ENCODE assay signal across 28 mouse cellular contexts in the genomic region with DNA sequence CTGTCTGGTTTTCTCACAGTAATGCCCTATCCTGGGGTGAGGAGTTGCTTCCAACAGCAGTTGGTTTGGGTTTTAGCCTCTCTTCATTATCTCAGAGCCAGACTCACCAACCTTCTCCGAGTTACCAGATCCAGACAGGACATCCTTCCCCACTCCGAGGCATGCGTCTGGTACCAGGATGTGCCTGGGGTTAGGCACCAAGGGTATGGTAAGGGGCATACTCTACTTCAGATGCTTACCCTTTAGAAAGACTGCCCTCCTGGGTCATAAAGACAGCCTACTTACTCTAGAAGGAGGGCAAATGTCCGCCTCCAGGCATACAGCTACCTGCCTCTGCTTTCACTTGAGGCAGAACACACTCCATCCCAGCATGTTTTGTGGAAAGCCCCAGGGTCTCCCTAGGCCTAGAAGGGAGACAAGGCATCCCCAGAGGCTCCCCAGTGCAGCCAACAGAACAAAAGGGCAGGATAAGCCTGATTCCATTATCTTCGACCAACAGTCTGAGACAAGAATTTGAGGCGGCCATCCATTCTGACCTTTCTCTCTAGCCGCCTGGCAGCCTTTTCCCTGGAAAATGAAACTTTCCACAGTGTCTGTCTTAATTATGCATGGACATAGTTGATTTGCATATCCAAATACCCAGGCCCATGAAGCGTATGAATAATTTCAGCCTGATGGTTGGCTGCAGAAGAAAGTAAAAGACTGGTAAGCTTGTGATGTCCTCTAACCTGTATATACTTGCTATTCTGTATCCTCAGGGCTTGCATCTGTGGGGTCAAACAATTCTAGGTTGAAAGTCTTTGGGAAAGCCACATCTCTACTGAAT.
A peak's percentile ranks its signal among the peaks of the same experiment; 100 is the strongest.
DNase-seq lines count a peak whose midpoint lies in the region; ATAC-seq lines count a peak whose summit lies in the region.
"Had no signal": no experiment of that assay in that cellular context is flagged by ENCODE, and none has a peak within 500 bp of the region (broad histone marks: within the 10 kb centered on the region; RNA-seq: fewer than 3 reads in every experiment).

No protein-coding gene starts in this region.

- no peak overlapping the region for H3K4me2 ChIP-seq in forebrain, embryonic 14.5 days (ENCODE audit: low read length)
- H3K4me2 ChIP-seq in forebrain, embryonic 11.5 days (ENCODE audit: low read depth, low read length, severe bottlenecking), result no peak overlapping the region
- no peak overlapping the region for H3K4me2 ChIP-seq in midbrain, embryonic 16.5 days (ENCODE audit: low read length)
- H3K4me2 ChIP-seq in midbrain, embryonic 13.5 days (replicated peaks), result no peak overlapping the region
- H3K4me2 ChIP-seq: forebrain, embryonic 15.5 days; heart, embryonic 13.5 days; kidney, embryonic 15.5 days; limb, embryonic 13.5 days; liver, embryonic 11.5 days had no signal

- no peaks in the 10 kb centered on the region for H3K27me3 ChIP-seq in forebrain, embryonic 14.5 days (replicated peaks; ENCODE audit: control insufficient read depth, insufficient read depth, low read length)
- H3K27me3 ChIP-seq in forebrain, embryonic 11.5 days (ENCODE audit: control insufficient read depth, insufficient read depth, low read length), result no peaks in the 10 kb centered on the region
- H3K27me3 ChIP-seq in midbrain, embryonic 10.5 days (ENCODE audit: low read depth, poor library complexity, severe bottlenecking), result no peaks in the 10 kb centered on the region
- H3K27me3 ChIP-seq in midbrain, embryonic 16.5 days (ENCODE audit: control insufficient read depth, insufficient read depth, low read depth, low read length), result no peaks in the 10 kb centered on the region
- no peaks in the 10 kb centered on the region for H3K27me3 ChIP-seq in midbrain, embryonic 13.5 days
- H3K27me3 ChIP-seq: forebrain, embryonic 15.5 days; heart, embryonic 13.5 days; kidney, embryonic 15.5 days; limb, embryonic 13.5 days had no signal

- no peaks in the 10 kb centered on the region for H3K36me3 ChIP-seq in forebrain, embryonic 14.5 days (ENCODE audit: control insufficient read depth, insufficient read depth, low read length)
- H3K36me3 ChIP-seq in forebrain, embryonic 11.5 days (ENCODE audit: control insufficient read depth, insufficient read depth, low read length), result no peaks in the 10 kb centered on the region
- H3K36me3 ChIP-seq in midbrain, embryonic 10.5 days, result no peaks in the 10 kb centered on the region
- H3K36me3 ChIP-seq in midbrain, embryonic 16.5 days (ENCODE audit: control insufficient read depth, insufficient read depth, low read length), result no peaks in the 10 kb centered on the region
- no peaks in the 10 kb centered on the region for H3K36me3 ChIP-seq in midbrain, embryonic 13.5 days
- H3K36me3 ChIP-seq: forebrain, embryonic 15.5 days; heart, embryonic 13.5 days; kidney, embryonic 15.5 days; limb, embryonic 13.5 days had no signal

- H3K9me3 ChIP-seq in forebrain, embryonic 14.5 days (replicated peaks; ENCODE audit: control insufficient read depth, low read length), result no peaks in the 10 kb centered on the region
- no peaks in the 10 kb centered on the region for H3K9me3 ChIP-seq in forebrain, embryonic 11.5 days (ENCODE audit: control insufficient read depth, low read length)
- H3K9me3 ChIP-seq in midbrain, embryonic 10.5 days (replicated peaks), result no peaks in the 10 kb centered on the region
- H3K9me3 ChIP-seq in midbrain, embryonic 16.5 days (replicated peaks; ENCODE audit: control insufficient read depth, low read length, poor library complexity, severe bottlenecking), result no peaks in the 10 kb centered on the region
- no peaks in the 10 kb centered on the region for H3K9me3 ChIP-seq in midbrain, embryonic 13.5 days
- H3K9me3 ChIP-seq: forebrain, embryonic 15.5 days; heart, embryonic 13.5 days; kidney, embryonic 15.5 days; limb, embryonic 13.5 days had no signal

- WGBS in forebrain, embryonic 14.5 days, result 42% methylated on average over 8 of the region's 8 CpGs
- 42% methylated on average over 8 of the region's 8 CpGs for WGBS in forebrain, embryonic 11.5 days
- WGBS in midbrain, embryonic 10.5 days, result 45% methylated on average over 8 of the region's 8 CpGs
- 36% methylated on average over 8 of the region's 8 CpGs for WGBS in midbrain, embryonic 16.5 days
- WGBS in midbrain, embryonic 13.5 days, result 32% methylated on average over 8 of the region's 8 CpGs

- no peaks in the 10 kb centered on the region for H3K4me1 ChIP-seq in forebrain, embryonic 14.5 days (ENCODE audit: control insufficient read depth, insufficient read depth, low read length)
- no peaks in the 10 kb centered on the region; the same call in 1 of the 2 replicates for H3K4me1 ChIP-seq in forebrain, embryonic 11.5 days (replicated peaks; ENCODE audit: control insufficient read depth, insufficient read depth, low read length)
- peaks cover 15% of the 10 kb centered on the region for H3K4me1 ChIP-seq in midbrain, embryonic 10.5 days
- peaks cover 6% of the 10 kb centered on the region; the same call in 1 of the 2 replicates for H3K4me1 ChIP-seq in midbrain, embryonic 16.5 days (ENCODE audit: control insufficient read depth, insufficient read depth, low read length)
- H3K4me1 ChIP-seq in midbrain, embryonic 13.5 days (replicated peaks), result peaks cover 21% of the 10 kb centered on the region
- H3K4me1 ChIP-seq: forebrain, embryonic 15.5 days; kidney, embryonic 15.5 days; limb, embryonic 13.5 days had no signal

- ATAC-seq in forebrain, embryonic 14.5 days, result no peak
- no peak for ATAC-seq in forebrain, embryonic 11.5 days (replicated peaks; ENCODE audit: low FRiP score)
- ATAC-seq in midbrain, embryonic 16.5 days, result no peak
- ATAC-seq in midbrain, embryonic 13.5 days, result peak; percentile 58; the same call in 1 of the 2 replicates
- ATAC-seq: activated CD4-positive, CD25-positive, alpha-beta regulatory T cell, adult 4 months; forebrain, embryonic 15.5 days; inflammation-experienced regulatory T-cells, adult 6 months had no signal

- H3K27ac ChIP-seq in forebrain, embryonic 14.5 days (ENCODE audit: low read depth, low read length), result no peak overlapping the region
- H3K27ac ChIP-seq in forebrain, embryonic 11.5 days (ENCODE audit: low read depth, low read length), result no peak overlapping the region
- H3K27ac ChIP-seq in midbrain, embryonic 10.5 days (replicated peaks), result peak overlapping the region; percentile 77
- no peak overlapping the region for H3K27ac ChIP-seq in midbrain, embryonic 16.5 days (ENCODE audit: low read length)
- 0 out of 2 replicates have a peak overlapping the region, but pooled peaks have one; percentile 31 for H3K27ac ChIP-seq in midbrain, embryonic 13.5 days
- H3K27ac ChIP-seq: forebrain, embryonic 15.5 days; heart, embryonic 13.5 days; kidney, embryonic 15.5 days; left cerebral cortex, adult 2 months; limb, embryonic 13.5 days had no signal

- no peak overlapping the region; the same call in 1 of the 2 replicates for H3K9ac ChIP-seq in forebrain, embryonic 14.5 days (ENCODE audit: low read length)
- H3K9ac ChIP-seq in forebrain, embryonic 11.5 days (ENCODE audit: low read length), result no peak overlapping the region
- H3K9ac ChIP-seq in midbrain, embryonic 16.5 days (ENCODE audit: low read depth, low read length), result no peak overlapping the region
- no peak overlapping the region for H3K9ac ChIP-seq in midbrain, embryonic 13.5 days (replicated peaks)
- H3K9ac ChIP-seq: forebrain, embryonic 15.5 days; heart, embryonic 13.5 days; kidney, embryonic 15.5 days; limb, embryonic 13.5 days had no signal

- DNase-seq in forebrain, embryonic 14.5 days (ENCODE audit: low spot score), result peak; percentile 10
- DNase-seq in forebrain, embryonic 11.5 days (ENCODE audit: low spot score), result no peak
- peak; percentile 19 for DNase-seq in midbrain, embryonic 10.5 days (ENCODE audit: low spot score)
- no peak for DNase-seq in B cell, adult 2 months
- DNase-seq in frontal cortex, postnatal 36 days (ENCODE audit: low spot score in 2 of 2), result no peak
- DNase-seq: adrenal gland, adult 2 months; adrenal gland, postnatal 36 days; cerebellum, adult 2 months; cerebellum, postnatal 25 days; gastrocnemius, postnatal 10 days; heart, postnatal 10 days; kidney, adult 11 months; kidney, postnatal 25 days; lung, postnatal 36 days; right cerebral cortex, adult 18-20 months; spleen, adult 18-20 months; thymus, postnatal 14 days had no signal

- no peak overlapping the region for H3K4me3 ChIP-seq in forebrain, embryonic 14.5 days (ENCODE audit: low read depth, low read length)
- H3K4me3 ChIP-seq in forebrain, embryonic 11.5 days (ENCODE audit: low read depth, low read length), result no peak overlapping the region
- H3K4me3 ChIP-seq in midbrain, embryonic 10.5 days, result no peak overlapping the region
- H3K4me3 ChIP-seq in midbrain, embryonic 16.5 days (ENCODE audit: low read depth, low read length), result no peak overlapping the region
- H3K4me3 ChIP-seq in midbrain, embryonic 13.5 days (replicated peaks), result no peak overlapping the region
- H3K4me3 ChIP-seq: erythroblast, embryonic 14.5 days; forebrain, embryonic 15.5 days; heart, embryonic 13.5 days; kidney, embryonic 15.5 days; left cerebral cortex, adult 2 months; limb, embryonic 13.5 days had no signal

Comparison
In these comparisons a context has a peak if more than half of its experiments do, and no peak if none do; other contexts are left out.
1. DNase-seq: peak in forebrain, embryonic 14.5 days (single experiment) and midbrain, embryonic 10.5 days (single experiment); none in forebrain, embryonic 11.5 days (single experiment), B cell, adult 2 months (0 of 2) and frontal cortex, postnatal 36 days (0 of 2).
2. H3K27ac ChIP-seq: peak in midbrain, embryonic 10.5 days (single experiment) and midbrain, embryonic 13.5 days (single experiment); none in forebrain, embryonic 14.5 days (single experiment), forebrain, embryonic 11.5 days (single experiment) and midbrain, embryonic 16.5 days (single experiment).